Mouse (Mus musculus): ENCODE data around the gene Pot1b. TPM values are rescaled to one million over a fixed set of nuclear protein-coding genes. Genes with fewer than 3 reads are reported as not detected.

The Pot1b gene
- total RNA-seq (2015; ENCODE audit: low replicate concordance) (9.7 and 15.5 TPM in 2 replicates), total RNA-seq (2017; ENCODE audit: low replicate concordance) (28.2 and 28.6 TPM in 2 replicates)

DNA sequence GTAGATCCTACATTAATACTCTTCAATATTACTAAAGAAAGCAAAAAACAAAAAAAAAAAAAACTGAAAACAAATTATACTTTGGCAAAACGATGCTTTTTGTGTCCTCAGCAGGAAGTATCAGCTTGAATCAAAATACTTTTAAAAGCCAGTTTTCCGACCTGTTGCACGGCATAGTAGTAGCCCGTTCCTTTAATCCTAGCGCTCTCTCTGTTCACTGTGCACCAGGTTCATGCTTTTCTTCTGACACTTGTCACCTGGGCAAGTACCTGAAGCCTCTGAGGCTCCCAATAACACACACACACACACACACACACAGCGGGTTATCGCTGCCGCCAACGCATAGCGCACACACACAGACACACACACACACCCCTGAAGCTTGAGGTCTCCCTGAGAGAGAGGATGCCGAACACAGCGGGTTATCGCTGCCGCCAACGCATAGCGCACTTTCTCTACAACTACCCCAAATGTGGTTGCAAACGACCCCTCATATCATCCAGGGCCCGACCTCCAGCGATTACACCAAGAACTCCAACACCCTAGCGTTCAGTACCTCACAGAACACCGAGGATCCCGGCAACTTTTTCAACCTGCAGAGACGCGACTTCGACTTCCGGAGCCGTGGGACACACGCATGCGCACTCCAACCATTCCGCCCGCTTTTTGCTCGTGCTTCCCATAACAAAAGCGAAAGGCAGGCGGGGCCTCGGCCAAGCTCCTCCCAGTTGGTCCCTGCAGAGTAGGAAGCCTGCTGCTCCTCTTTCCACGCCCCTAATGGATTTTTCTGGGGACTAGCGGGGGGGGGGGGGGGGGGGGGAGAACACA lies at the start of gene Pot1b:
Gene Pot1b, minus strand, starts transcription at position 645 of the 828 bp plus-strand sequence.
- ATAC-seq (replicated peaks; ENCODE audit: low FRiP score, poor library complexity, severe bottlenecking), result peak; percentile 98

DNA sequence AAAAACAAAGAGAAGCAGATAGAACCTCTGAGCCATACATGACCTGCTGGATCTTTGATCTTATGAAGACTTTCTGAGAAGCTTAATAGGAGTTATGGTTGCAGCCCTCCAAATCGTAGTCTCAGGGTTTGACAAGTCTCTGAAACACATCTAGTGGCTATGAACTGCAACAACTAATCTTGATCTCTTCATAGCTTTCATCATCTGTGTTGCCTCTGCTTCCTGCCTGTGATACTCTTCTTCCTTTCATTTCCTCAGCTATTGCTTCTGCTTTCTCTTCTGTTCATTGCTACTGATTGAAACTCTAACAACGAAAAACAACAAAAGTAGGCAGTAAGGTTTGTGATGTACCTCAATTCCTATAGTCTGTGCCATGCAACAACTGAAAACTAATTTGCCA lies 38.7 kb upstream of the Pot1b start:
- no peak for ATAC-seq (replicated peaks; ENCODE audit: low FRiP score, poor library complexity, severe bottlenecking)

DNA sequence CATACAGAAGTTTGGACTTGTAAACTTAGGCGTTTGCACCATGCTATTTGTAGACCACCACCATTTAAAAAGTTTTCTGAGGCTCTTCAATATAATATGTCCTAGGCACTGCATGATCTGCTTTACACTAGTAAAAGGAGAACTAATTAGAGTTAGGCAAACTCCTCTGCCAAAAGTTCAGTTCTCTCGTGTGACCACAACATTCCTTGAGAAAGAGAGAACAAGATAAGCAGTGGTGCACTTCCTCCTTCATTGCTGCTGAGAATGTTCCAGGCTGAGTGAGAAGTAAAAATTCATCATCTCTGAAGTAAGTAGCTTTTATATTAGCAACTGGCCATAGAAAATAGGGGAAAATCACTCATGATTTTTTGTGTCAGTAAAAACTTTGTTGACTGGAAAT lies 37.4 kb upstream of the Pot1b start, which contains the start of gene Adgre4:
Gene Adgre4, plus strand, starts transcription at position 199 of the 400 bp plus-strand sequence.
- ATAC-seq (replicated peaks; ENCODE audit: low FRiP score, poor library complexity, severe bottlenecking), result no peak

DNA sequence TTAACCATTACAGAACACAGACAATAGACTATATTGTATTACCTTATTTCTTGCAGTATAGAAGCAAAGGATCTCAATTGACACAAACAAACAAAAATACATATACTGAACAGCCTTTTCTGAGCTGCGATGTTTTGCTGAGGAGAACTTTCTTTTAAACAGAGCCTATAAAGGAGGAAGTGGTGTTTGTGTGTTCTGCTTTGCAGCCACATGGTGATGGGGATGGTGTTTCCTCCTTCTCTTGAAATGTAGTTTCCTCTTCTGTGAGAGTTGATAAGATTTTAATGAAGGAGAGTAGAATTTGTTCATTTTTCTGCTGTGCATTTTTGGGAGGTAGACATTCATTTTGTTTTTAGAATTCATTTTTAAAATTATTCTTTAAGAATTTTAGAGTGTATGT lies 24.2 kb upstream of the Pot1b start:
- ATAC-seq (replicated peaks; ENCODE audit: low FRiP score, poor library complexity, severe bottlenecking), result no peak

DNA sequence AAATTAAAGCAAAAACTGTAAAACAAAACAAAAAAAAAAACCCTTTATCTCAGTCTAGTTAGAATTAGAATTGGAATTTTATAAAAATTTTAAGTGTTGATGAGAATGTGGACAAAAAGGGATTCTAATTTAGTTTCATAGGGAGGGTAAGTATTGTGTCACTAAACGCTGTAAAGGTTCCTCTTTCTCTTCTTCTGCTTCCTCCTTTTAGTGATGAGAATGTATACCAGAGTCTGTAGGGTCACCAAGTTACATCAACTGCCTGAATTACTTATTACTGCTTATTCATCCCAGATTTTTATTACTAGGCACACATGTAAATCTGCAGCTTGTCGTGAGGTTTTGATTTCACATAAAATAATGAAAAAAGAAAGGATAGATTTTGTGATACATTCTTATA lies 13.8 kb upstream of the Pot1b start:
- ATAC-seq (replicated peaks; ENCODE audit: low FRiP score, poor library complexity, severe bottlenecking), result no peak

DNA sequence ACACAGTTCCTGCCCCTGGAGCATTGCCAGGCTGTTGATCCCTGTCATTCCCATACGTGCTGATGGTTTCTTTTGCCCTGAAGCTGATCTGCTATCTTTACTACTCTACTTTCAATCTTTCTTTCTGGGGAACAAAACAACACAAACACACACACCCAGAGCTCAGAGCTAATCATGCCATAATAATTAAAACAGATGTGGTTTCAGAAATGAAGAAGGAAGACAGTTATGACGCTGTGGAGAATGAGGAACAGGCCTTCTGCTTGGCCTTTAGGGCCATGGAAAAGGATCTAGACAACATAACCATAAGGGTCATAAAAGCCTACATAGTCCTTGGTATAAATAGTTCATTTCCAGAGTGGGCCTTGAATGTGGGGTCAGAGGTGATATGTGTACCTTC lies 9.8 kb upstream of the Pot1b start:
- no peak for ATAC-seq (replicated peaks; ENCODE audit: low FRiP score, poor library complexity, severe bottlenecking)

DNA sequence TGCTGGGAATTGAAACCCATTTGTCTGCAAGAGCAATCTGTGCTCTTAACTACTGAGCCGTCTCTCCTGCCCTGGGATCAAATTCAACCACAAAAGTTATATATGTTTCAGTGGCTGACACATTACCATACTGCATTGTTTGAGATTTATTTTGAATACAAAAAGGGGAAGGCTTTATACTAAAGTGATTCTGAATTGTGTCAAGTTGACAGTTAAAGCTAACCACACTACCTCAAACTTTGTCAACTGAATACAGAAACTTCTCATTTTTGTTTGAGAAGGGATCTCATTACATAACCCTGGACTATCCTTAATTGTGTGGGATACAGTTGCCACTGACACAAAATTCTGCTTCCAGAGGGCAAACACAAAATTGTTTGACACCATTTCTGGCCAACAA lies 8.8 kb upstream of the Pot1b start:
- ATAC-seq (replicated peaks; ENCODE audit: low FRiP score, poor library complexity, severe bottlenecking), result no peak

DNA sequence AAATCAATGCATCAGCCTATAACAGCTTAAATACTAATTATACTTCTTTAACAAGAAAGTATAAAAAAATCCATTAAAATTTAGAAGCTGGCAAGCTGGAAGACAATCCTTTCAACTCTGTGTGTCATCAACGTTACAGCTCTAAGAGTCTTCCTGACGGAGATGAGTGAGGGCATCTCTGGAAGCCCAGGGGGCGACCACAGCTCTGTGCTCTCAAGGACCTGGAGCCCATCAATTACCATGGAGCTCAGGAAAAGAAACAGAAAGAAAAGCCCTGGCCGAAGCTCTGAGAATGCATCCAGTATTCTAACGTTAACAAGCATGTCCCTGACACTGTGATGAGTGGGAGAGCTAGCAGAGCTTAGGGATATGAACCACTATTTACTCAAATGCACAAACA lies 9.6 kb downstream of the Pot1b start:
- ATAC-seq (replicated peaks; ENCODE audit: low FRiP score, poor library complexity, severe bottlenecking), result no peak

DNA sequence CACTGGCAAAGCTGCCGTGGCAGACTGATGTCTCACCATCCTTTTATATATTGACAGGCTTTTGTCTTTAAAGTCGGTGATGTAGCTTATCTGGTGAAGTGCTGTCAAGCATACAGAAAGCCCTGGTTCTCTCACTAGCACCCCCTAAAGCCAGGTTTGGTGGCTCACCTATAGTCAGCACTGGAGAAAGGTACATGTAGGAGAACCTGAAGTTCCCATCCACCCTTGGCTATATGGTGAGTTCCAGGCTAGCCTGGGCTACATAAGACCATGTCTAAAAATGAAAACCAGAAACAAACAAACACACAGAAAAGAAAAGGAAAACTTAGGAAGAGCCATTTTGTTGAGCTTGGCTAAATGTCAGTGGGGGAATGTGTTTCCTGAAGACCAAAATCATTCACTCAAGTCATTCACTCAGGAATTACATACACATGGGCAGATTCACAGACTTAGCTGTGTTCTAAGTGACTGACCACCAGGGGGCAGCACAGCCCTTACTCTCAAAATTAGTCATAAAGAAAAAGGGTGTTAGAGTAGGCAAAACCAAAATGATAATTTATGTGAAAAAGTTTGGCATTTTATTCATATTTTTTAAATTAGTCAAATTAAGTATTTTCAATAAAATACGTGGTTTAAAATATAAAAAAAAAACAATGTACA lies 10.1 kb downstream of the Pot1b start:
- ATAC-seq (replicated peaks; ENCODE audit: low FRiP score, poor library complexity, severe bottlenecking), result 0 out of 2 replicates have a peak, but pooled peaks have one; percentile 77

DNA sequence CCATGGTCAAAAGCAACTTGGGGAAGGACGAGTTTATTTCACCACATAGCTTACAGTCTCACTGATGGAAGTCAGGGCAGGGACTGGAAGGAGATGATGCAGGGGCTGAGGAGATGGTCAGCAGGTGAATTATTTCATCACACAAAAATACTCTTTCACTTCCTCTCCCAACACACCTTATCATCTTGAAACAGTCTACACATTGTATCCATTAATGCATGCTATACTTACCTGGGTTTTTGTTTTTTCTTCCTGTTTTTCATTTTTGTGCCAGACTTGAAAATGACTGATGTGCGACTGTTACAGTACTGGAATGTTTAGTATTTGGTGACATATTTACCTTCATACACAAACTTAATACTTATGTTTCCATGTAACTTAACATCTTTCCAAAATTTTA lies 13.0 kb downstream of the Pot1b start:
- ATAC-seq (replicated peaks; ENCODE audit: low FRiP score, poor library complexity, severe bottlenecking), result no peak

DNA sequence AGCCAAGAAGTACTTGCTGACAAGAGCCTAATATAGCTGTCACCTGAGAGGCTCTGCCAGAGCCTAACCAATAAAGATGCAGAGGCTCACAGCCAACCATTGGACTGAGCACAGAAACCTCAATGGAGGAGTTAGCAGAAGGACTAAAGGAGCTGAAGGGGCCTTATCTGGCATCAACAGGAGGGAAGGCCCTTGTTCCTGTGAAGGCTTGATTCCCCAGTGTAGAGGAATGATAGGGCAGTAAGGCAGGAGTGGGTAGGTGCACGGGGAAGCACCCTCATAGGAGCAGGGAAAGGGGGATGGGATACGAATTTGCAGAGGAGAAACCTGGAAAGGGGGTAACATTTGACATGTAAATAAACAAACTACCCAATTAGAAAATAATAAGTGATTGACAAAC lies 51.3 kb downstream of the Pot1b start:
- ATAC-seq (replicated peaks; ENCODE audit: low FRiP score, poor library complexity, severe bottlenecking), result 0 out of 2 replicates have a peak, but pooled peaks have one; percentile 30

DNA sequence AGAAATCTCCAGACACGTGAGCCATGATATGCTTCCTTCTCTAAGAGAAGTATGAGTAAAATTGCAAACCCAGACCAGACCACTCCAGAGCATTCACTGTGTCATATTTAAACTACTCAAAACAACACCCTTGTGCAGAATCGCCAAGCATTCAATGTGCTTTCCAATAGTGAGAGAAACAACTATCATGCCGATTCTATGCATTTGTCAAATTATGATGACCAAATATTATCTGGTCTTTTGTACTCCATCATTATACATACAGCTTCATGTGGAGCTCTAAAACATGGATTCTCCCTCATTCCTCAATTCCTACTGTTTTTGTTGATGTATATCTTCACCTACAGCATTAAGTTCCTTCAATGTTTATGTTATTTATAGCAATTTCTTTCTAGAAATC lies 87.3 kb downstream of the Pot1b start, which contains the start of gene Vmn2r118:
Gene Vmn2r118, minus strand, starts transcription at position 101 of the 400 bp plus-strand sequence.
- ATAC-seq (replicated peaks; ENCODE audit: low FRiP score, poor library complexity, severe bottlenecking), result no peak

Other genes with a start within 250 kb of the Pot1b start
- gene Vmn2r118, start 87.4 kb downstream of the Pot1b start, total RNA-seq (2015; ENCODE audit: low replicate concordance), result not detected in 2 replicates
- not detected in 2 replicates for gene Vmn2r118, start 87.4 kb downstream of the Pot1b start, total RNA-seq (2017; ENCODE audit: low replicate concordance)
- 1.3 and 10.1 TPM in 2 replicates for gene Adgre4, start 37.4 kb upstream of the Pot1b start, total RNA-seq (2015; ENCODE audit: low replicate concordance)
- gene Adgre4, start 37.4 kb upstream of the Pot1b start, total RNA-seq (2017; ENCODE audit: low replicate concordance), result 4.2 and 7.4 TPM in 2 replicates
- 1.3 TPM in 1 of 2 replicates, not detected in the other for gene Zfp119a, start 166.3 kb upstream of the Pot1b start, total RNA-seq (2015; ENCODE audit: low replicate concordance)
- gene Zfp119a, start 166.3 kb upstream of the Pot1b start, total RNA-seq (2017; ENCODE audit: low replicate concordance), result 1.0 and 2.8 TPM in 2 replicates
- 5.0 and 9.0 TPM in 2 replicates for gene Zfp959, start 179.5 kb upstream of the Pot1b start, total RNA-seq (2015; ENCODE audit: low replicate concordance)
- gene Zfp959, start 179.5 kb upstream of the Pot1b start, total RNA-seq (2017; ENCODE audit: low replicate concordance), result 3.6 and 5.7 TPM in 2 replicates
- gene Zfp119b, start 236.9 kb upstream of the Pot1b start, total RNA-seq (2015; ENCODE audit: low replicate concordance), result 1.4 TPM in 1 of 2 replicates, not detected in the other
- gene Zfp119b, start 236.9 kb upstream of the Pot1b start, total RNA-seq (2017; ENCODE audit: low replicate concordance), result 1.2 and 6.4 TPM in 2 replicates
- gene Ebi3, start 240.0 kb upstream of the Pot1b start, total RNA-seq (2015; ENCODE audit: low replicate concordance), result 5.4 and 6.8 TPM in 2 replicates
- 4.0 and 16.4 TPM in 2 replicates for gene Ebi3, start 240.0 kb upstream of the Pot1b start, total RNA-seq (2017; ENCODE audit: low replicate concordance)
- 3.8 and 5.4 TPM in 2 replicates for gene Yju2, start 246.5 kb upstream of the Pot1b start, total RNA-seq (2015; ENCODE audit: low replicate concordance)
- 1.7 and 5.4 TPM in 2 replicates for gene Yju2, start 246.5 kb upstream of the Pot1b start, total RNA-seq (2017; ENCODE audit: low replicate concordance)